Mouse (Mus musculus) gastrocnemius, adult 2 months (tissue): ENCODE data around the gene Cacng7. TPM values are rescaled to one million over a fixed set of nuclear protein-coding genes. Genes with fewer than 3 reads are reported as not detected.

Experiments used
- DNase-seq: peaks from one replicate; pipeline ENCODE4 v3.0.0; 2022
- H3K27ac ChIP-seq: fragments of 200-600 bp; 2 replicates; pipeline ENCODE4 v1.8.1; 2022; ENCODE audit warnings: mild to moderate bottlenecking
- H3K4me3 ChIP-seq: fragments of 200-600 bp; 2 replicates; pipeline ENCODE4 v1.8.1; 2022; ENCODE audit warnings: mild to moderate bottlenecking, moderate library complexity
- CTCF ChIP-seq: fragments of 200-600 bp; IDR thresholded peaks from 2 replicates; pipeline ENCODE4 v1.8.1; 2022; ENCODE audit warnings: antibody characterized with exemption, mild to moderate bottlenecking, moderate library complexity
- intact Hi-C: fragments of 180-260 bp; cut with DNase I; formaldehyde crosslinking; loops from one replicate; pipeline ENCODE4 v1.15.1; 2025
- total RNA-seq, 2 experiments: library from RNA; stranded (reverse); gene quantifications; 2 replicates each; pipeline ENCODE4 v1.2.3; 2021

Gene Cacng7
- total RNA-seq, 2 experiments from 2014 or later = 8.4 to 16.2 TPM

DNA sequence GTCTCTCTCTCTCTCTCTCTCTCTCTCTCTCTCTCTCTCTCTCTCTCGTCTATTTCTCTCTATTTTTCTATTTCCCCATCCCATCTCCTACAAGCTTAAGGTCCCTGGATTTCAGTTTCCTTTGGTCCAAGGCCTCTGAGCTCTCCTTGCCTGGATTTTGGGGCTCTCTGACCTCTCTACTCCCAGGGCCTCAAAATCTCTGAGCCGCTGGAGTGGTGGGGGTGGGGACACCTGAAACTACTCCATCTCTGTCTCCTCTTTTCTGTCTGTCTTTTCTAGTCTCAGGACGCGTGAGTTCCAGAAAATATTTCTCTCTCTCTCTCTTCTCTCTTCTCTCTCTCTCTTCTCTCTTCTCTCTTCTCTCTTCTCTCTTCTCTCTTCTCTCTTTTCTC lies 535 bp upstream of the Cacng7 start:
- H3K4me3 ChIP-seq = peak overlapping the region; percentile 73
- no peak for TF ChIP-seq CTCF
- intact Hi-C loops = loop anchor here (5.0 to 10.0 kb wide), 3 partner anchors 45 to 285 kb away; partner anchors contain the start of genes Ndufa3 and Oscar
- peak overlapping the region; percentile 73 for H3K27ac ChIP-seq
- no peak for DNase-seq

DNA sequence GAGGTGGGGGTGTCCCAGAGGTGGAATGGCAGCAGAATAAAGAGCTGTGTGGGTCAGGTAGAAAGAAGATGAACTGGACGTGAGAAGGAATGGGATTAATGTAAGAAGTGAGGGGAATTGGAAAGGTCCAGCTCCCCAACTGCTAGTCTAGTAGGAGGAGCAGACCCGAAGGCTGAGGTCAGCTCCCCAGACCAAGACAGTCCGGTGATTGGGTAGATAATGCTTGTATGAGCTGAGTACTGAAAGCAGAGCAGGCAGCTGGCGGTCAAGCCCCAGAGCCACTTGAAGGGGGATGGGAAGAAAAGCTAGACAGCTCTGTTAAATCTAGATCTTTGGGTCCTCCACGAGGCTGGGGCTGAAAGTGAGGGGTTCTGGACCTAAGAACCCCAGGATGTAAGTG lies 787 bp downstream of the Cacng7 start:
- peak overlapping the region; percentile 73 for H3K4me3 ChIP-seq
- intact Hi-C loops = loop anchor here (5.0 to 10.0 kb wide), 3 partner anchors 44 to 284 kb away; partner anchors contain the start of genes Ndufa3 and Oscar

DNA sequence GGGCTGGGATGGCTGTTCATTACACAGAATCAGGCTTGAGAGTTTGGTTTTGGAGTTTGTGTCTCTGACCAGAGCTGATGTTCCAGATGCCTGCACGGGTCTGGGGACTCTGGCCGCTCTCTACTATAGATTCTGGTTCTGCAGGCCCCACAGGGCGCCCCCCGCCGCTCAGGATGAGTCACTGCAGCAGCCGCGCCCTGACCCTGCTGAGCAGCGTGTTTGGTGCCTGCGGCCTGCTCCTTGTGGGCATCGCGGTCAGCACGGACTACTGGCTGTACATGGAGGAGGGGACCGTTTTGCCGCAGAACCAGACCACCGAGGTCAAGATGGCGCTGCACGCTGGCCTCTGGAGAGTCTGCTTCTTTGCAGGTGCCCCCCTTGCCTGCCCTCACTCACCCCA lies 3.7 kb downstream of the Cacng7 start:
- DNase-seq = no peak
- no peak for TF ChIP-seq CTCF
- H3K4me3 ChIP-seq = no peak overlapping the region
- H3K27ac ChIP-seq = no peak overlapping the region
- intact Hi-C loops = loop anchor here (10.0 kb wide), 1 partner anchor 78 kb away; no protein-coding TSS in a partner anchor

More for the DNA sequence above, 787 bp downstream of the Cacng7 start:
- TF ChIP-seq CTCF = no peak
- no peak for DNase-seq
- H3K27ac ChIP-seq = 0 out of 2 replicates have a peak overlapping the region, but pooled peaks have one; percentile 48

DNA sequence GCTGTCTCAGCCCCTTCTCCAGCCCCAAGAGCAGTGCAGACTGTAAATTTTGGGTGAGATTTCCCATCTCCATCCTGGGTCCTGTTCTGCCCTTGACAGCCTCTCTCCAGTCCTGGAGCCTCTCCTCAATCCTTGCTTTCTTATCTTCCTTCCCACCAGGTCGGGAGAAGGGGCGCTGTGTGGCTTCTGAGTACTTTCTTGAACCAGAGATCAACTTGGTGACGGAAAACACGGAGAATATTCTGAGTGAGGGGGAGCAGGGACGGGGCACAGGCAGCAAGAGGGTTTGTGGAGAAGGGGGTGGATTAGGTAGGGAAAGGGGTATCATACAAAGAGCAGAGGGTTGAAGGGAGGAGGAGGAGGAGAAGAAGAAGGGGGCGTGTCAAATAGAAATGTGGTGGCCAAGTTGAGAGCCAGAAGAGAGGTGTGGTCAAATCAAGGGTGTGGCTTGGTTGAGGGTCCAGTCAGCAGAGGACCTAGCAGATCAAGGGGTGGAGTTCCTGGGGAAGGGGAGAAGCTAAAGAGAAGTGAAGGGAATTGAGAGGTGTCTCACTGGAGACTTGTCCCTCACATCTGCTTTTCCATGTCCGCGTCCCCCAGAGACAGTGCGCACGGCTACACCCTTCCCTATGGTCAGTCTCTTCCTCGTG lies 5.7 kb downstream of the Cacng7 start:
- DNase-seq = no peak
- Histone ChIP-seq H3K4me3 (no peak overlapping the region), H3K27ac (no peak overlapping the region)
- no peak for TF ChIP-seq CTCF
- intact Hi-C loops = loop anchor here (10.0 kb wide), 1 partner anchor 76 kb away; no protein-coding TSS in a partner anchor

DNA sequence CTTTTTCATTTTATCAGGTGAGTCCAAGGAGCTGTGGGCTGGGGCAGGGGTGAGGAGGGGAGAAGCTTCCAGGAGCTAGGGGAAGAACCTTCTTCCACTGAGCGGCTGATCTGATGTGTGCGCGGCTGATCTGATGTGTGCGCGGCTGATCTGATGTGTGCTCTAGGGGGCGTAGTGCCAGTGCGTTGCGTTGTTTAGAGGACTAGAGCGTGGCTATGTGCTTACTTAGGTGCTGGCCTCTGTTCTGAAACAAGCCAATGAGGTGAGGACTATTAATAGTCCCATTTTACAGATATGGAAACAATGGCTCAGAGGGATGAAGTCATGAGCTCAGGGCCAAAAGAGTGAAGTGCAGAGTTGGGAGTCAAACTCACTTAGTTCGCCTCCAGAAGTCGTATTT lies 6.3 kb downstream of the Cacng7 start:
- H3K4me3 ChIP-seq = no peak overlapping the region
- no peak for DNase-seq
- no peak overlapping the region for H3K27ac ChIP-seq
- TF ChIP-seq CTCF = no peak
- intact Hi-C loops = loop anchor here (10.0 kb wide), 1 partner anchor 76 kb away; no protein-coding TSS in a partner anchor

DNA sequence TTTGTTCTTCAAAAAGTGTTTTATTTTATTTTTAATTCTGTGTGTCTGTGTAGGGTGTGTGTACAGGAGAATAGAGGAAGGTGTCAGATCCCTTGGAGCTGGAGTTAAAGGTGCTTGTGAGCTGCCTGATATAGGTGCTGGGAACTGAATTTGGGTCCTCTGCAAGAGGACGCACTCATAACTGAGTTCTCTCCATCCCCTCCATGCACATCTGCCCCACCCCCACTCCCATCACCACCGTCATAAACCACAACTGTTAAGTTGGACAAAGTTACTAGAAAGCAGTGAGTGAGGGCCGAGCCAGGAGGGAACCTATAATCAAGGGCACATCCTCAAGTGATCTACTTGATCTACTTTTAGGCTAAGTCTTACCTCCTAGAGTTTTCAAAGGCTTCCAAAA lies 11.1 kb downstream of the Cacng7 start:
- H3K27ac ChIP-seq = no peak overlapping the region
- no peak overlapping the region for H3K4me3 ChIP-seq
- intact Hi-C loops = no loop called here
- no peak for TF ChIP-seq CTCF
- no peak for DNase-seq

DNA sequence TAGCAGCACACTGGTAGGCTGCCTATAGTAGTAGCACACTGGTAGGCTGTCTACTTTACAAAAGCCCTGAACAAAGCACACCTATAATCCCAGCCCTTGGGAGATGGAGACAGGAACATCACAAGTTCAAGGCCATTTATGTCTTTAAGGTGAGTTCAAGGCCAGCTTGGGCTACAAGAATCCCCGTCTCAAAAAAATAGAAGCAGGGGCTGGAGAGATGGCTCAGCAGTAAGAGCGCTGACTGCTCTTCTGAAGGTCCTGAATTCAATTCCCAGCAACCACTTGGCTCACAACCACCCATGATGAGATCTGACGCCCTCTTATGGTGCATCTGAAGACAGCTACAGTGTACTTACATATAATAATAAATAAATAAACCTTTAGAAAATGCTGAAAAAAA lies 12.5 kb downstream of the Cacng7 start:
- intact Hi-C loops = no loop called here
- TF ChIP-seq CTCF = no peak
- Histone ChIP-seq H3K27ac (no peak overlapping the region), H3K4me3 (no peak overlapping the region)
- DNase-seq = no peak

DNA sequence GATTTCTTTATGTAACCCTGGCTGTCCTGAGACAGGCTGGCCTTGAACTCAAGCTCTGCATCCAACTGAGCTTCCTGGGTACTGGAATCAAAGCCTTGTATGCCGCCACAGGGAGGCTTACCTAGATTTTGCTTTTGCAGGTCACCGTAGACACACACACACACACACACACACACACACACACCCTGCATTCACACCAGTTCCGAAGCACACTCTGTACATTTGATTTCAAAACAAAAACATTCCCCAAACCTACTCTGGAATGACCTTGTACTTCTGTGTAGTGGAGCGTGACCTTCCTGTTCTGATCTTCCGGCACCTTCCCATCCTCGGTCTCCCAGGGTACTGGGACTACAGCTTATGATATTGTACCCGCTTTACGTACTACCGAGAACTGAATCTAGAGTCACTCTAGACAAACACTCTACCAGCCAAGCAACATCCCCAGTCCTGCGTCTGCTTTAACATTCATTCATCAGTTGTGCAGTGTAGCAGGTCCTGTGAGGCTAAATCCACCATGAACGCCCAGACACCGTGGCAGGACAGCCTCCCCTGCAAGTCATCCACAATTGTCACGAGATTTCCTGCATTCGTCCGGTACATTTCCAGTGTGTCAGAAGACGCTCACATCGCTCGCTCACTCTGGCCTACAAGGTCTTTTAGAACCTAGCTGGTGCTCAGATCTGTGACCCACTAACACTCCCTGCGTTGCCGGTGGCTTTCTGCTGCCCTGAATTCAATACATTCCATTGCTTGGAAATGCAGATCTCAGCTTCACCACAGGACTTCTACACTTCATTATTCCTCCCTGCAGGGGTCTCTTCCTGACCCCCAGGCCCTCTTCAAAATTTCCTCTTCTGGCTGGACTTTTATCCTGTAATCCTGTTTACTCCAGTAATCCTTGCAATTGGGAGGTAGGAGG lies 14.9 kb downstream of the Cacng7 start:
- no peak overlapping the region for H3K4me3 ChIP-seq

DNA sequence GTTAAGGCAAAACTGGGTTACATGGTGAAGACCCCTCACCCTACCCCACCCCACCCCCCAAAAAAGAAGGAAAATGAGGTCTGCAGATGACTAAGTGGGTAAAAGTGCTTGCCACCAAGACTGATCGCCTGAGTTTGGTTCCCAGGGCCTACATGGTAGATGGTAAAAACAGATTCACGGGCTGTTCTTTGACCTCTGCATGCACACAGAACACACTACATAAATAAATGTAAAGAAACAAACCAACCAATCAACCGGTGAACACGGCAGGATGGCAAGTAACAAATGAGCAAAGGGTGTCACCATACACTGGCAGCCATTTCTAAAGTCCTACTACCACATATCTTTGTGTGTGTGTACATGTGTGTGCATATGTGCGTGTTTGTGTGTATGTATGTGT lies 15.6 kb downstream of the Cacng7 start:
- Histone ChIP-seq H3K27ac (no peak overlapping the region), H3K4me3 (no peak overlapping the region)
- intact Hi-C loops = no loop called here
- no peak for DNase-seq
- no peak for TF ChIP-seq CTCF

More for the DNA sequence above, 14.9 kb downstream of the Cacng7 start:
- DNase-seq = no peak
- no peak for TF ChIP-seq CTCF
- intact Hi-C loops = no loop called here
- H3K27ac ChIP-seq = no peak overlapping the region

DNA sequence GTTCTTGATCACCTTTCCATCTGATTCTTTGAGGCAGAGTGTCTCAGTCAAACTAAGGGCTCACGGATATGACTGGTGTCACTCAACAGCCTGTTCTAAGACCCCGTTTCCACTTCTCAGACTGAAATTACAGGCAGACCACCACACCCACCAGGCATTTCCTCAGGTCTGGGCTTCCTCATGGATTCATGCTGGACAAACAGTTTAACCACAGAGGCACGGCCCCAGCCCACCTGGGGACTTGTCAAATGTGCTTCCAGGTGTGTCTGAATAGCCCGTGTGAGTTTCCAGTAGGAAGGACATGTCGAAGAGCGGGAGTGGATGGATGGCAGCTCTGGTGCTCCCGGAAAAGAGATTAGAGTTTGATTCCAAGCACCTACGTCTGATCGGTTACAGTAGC lies 17.0 kb downstream of the Cacng7 start:
- no peak for TF ChIP-seq CTCF
- H3K4me3 ChIP-seq = no peak overlapping the region
- DNase-seq = no peak
- no peak overlapping the region for H3K27ac ChIP-seq
- intact Hi-C loops = no loop called here

DNA sequence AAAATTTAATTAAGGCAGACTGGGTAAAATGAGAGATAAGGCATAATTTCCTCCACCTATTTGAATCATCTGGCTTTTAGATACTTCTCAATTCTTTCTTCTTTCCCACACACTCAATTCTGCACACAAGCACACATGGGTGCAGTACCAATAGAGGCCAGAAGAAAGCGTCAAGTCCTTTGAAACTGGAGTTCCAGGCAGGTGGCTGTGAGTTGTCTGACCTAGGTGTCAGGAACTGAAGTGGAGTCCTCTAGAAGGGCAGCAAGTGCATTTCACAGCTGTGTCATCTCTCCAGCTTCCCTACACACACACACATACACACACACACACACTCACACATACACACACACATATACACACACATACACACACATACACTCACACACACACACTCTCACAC lies 18.8 kb downstream of the Cacng7 start:
- TF ChIP-seq CTCF = no peak
- DNase-seq = no peak
- H3K27ac ChIP-seq = no peak overlapping the region
- H3K4me3 ChIP-seq = no peak overlapping the region
- intact Hi-C loops = no loop called here

DNA sequence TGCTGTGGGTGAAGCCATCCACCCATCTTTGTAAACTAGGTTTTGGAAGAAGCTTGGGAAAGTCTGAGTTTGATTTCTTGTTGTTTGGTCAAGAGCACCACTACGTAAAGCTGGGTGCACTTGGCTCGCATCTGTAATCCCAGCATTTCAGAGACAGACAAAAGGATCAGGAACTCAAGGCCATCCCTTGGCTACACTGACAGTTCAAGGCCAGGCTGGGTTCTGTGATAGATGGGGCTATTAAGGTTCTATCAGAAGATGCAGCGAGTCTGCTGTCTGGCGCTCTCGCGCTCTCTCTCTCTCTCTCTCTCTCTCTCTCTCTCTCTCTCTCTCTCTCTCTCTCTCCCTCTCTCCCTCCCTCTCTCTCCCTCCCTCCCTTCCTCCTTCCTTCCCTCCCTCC lies 22.1 kb downstream of the Cacng7 start:
- no peak for DNase-seq
- intact Hi-C loops = no loop called here

DNA sequence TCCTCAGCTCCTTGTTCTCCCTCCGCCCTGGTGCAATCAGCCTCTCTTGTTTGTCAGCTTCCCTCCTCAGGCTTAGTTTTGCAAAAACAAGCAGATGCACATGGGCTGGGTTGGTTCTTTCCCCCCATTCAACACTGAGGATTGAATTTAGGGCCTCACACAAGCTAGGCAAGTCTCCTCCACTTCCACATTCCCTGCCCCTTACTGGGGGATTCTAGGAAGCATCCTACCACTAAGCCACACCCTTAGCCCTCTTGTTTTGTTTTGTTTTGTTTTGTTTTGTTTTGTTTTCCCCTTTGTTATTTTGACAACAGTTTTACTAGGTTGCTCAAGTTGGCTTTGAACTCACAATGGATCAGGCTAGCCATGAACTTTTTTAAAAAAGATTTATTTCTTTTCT lies 27.9 kb downstream of the Cacng7 start:
- no peak overlapping the region for H3K27ac ChIP-seq
- no peak for DNase-seq
- no peak for TF ChIP-seq CTCF
- intact Hi-C loops = no loop called here
- no peak overlapping the region for H3K4me3 ChIP-seq

More for the DNA sequence above, 22.1 kb downstream of the Cacng7 start:
- Histone ChIP-seq H3K27ac (no peak overlapping the region), H3K4me3 (no peak overlapping the region)
- TF ChIP-seq CTCF = no peak
